Mouse (Mus musculus) thymus, adult 2 months (tissue): Measurements from ENCODE around the gene Erp44.

Source experiments
- CTCF ChIP-seq: fragments of 200-500 bp; IDR thresholded peaks from 2 replicates; pipeline ENCODE4 v1.5.1; 2012; ENCODE audit warnings: mild to moderate bottlenecking, control low read depth, low read length, moderate library complexity, borderline replicate concordance; ENCODE audit not compliant: control insufficient read depth, poor library complexity, insufficient read depth; ENCODE audit errors: extremely low read depth
- POLR2A ChIP-seq: fragments of 200-500 bp; IDR thresholded peaks from 2 replicates; pipeline ENCODE4 v1.6.1; 2012; ENCODE audit warnings: mild to moderate bottlenecking, low read length, control low read depth, moderate library complexity; ENCODE audit not compliant: control insufficient read depth, poor library complexity, insufficient read depth; ENCODE audit errors: extremely low read depth

DNA sequence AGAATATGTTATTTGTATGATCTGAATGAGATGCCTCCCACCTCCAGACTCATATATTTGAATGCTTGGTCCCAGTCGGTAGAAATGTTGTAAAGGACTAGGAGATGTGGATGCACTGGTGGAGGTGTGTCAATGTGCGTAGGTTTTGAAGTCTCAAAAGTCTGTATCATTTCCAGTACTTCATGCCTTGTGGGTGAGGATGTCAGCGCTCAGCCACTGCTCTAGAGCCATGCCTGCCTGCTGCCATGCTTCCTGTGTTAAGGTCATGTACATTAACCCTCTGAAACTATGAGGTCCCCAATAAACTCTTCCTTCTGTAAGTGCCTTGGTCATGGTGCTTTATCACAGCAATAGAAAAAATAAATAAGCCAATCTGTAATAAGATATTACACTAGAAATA, 11.7 kb downstream of the Erp44 start:
- TF ChIP-seq CTCF: no peak
- no peak for TF ChIP-seq POLR2A
